Mouse (Mus musculus) heart, embryonic 14.5 days (tissue): ENCODE results near the gene Aif1. TPM values are rescaled to one million over a fixed set of nuclear protein-coding genes. Genes with fewer than 3 reads are reported as not detected.

Experiments
- ATAC-seq: fragments of 200-750 bp; cut with Nextera tagmentation; 2 replicates; pipeline ENCODE4 v1.8.0; 2017; ENCODE audit warnings: low read depth, moderate TSS enrichment; ENCODE audit not compliant: insufficient number of reproducible peaks, insufficient read depth, low FRiP score
- H3K27ac ChIP-seq, 2 experiments: fragments of 200-500 bp in 1 of 2; fragments of 300-500 bp in 1 of 2; sonication (generic) in 1 of 2; replicated peaks in 1 of 2; 2 replicates each; pipeline ENCODE4 v1.5.1; 2012 to 2014; ENCODE audit warnings: low read depth in 2 of 2, low read length in 2 of 2, control low read depth in 1 of 2, mild to moderate bottlenecking in 1 of 2, mixed read lengths in 1 of 2; ENCODE audit not compliant: control insufficient read depth in 1 of 2, insufficient read depth in 1 of 2
- H3K27me3 ChIP-seq: fragments of 300-500 bp; sonication (generic); 2 replicates; pipeline ENCODE4 v1.6.1; 2014; ENCODE audit warnings: mild to moderate bottlenecking, low read length, control low read depth; ENCODE audit not compliant: control insufficient read depth, insufficient read depth
- H3K36me3 ChIP-seq: fragments of 300-500 bp; sonication (generic); 2 replicates; pipeline ENCODE4 v1.6.1; 2014; ENCODE audit warnings: mild to moderate bottlenecking, control low read depth, low read length, mixed read lengths; ENCODE audit not compliant: control insufficient read depth, insufficient read depth
- H3K4me1 ChIP-seq, 2 experiments: fragments of 200-500 bp in 1 of 2; fragments of 300-500 bp in 1 of 2; sonication (generic) in 1 of 2; 2 replicates each; pipeline ENCODE4 v1.6.1; 2012 to 2014; ENCODE audit warnings: low read length in 2 of 2, control low read depth in 1 of 2, mixed read lengths in 1 of 2; ENCODE audit not compliant: control insufficient read depth in 2 of 2, insufficient read depth in 2 of 2
- H3K4me2 ChIP-seq: fragments of 300-500 bp; sonication (generic); 2 replicates; pipeline ENCODE4 v1.6.1; 2014; ENCODE audit warnings: mild to moderate bottlenecking, low read length
- H3K4me3 ChIP-seq, 2 experiments: fragments of 200-500 bp in 1 of 2; fragments of 300-500 bp in 1 of 2; sonication (generic) in 1 of 2; 2 replicates each; pipeline ENCODE4 v1.5.1; 2012 to 2014; ENCODE audit warnings: low read length in 2 of 2, mild to moderate bottlenecking in 2 of 2, control low read depth in 1 of 2, low read depth in 1 of 2, moderate library complexity in 1 of 2; ENCODE audit not compliant: control insufficient read depth in 1 of 2, insufficient read depth in 1 of 2
- H3K9ac ChIP-seq: fragments of 300-500 bp; sonication (generic); 2 replicates; pipeline ENCODE4 v1.6.1; 2014; ENCODE audit warnings: mild to moderate bottlenecking, low read length
- H3K9me3 ChIP-seq: fragments of 300-500 bp; sonication (generic); 2 replicates; pipeline ENCODE4 v1.6.1; 2016; ENCODE audit warnings: low read length, control low read depth; ENCODE audit not compliant: control insufficient read depth
- WGBS: fragments of 180-500 bp; shearing (Covaris S2); extraction: QIAGEN DNeasy Blood & Tissue Kit; methylation state at CpG from one replicate; pipeline ENCODE4 v1.1.7; 2014; 5-methylcytosine and 5-hydroxymethylcytosine counted together
- polyA plus RNA-seq: library from polyadenylated mRNA; unstranded; fragments of >200 nt; fragmentation: Nextera tagmentation; extraction: Ambion mirVana; gene quantifications from 2 replicates; pipeline ENCODE4 v1.2.1, GENCODE M21; 2014

Gene Aif1
- polyA plus RNA-seq, 1 experiment from 2014 or later = 7.4 TPM

DNA sequence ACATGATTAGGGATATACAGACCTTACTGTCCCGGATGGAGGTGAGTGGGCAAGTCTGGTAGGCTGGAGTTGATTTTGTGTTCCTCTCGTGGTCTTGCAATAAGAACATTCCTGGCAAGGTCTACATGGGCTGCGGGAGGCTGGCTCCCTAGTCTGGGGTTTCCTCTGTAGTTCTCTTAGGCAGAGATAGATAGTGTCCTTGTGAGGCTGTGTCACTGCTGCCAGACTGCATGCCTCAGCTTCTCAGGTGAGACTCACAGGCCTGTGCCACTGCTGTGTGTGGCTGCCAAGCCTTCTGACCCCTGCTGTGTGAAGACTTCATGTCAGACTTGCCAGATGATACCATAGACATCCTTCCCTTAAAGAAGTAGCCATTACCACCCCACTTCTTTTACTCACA, 36.6 kb downstream of the Aif1 start:
- Histone ChIP-seq H3K9ac (no peak overlapping the region), H3K4me2 (no peak overlapping the region), H3K27ac (no peak overlapping the region), H3K9me3 (0 out of 2 replicates have a peak, but pooled peaks cover 2% of the 10 kb centered on the region), H3K36me3 (peaks cover 69% of the 10 kb centered on the region), H3K4me1 (peaks cover 4 to 13% of the 10 kb centered on the region in 2 experiments; a peak in 3 of 4 replicates), H3K4me3 (no peak overlapping the region), H3K27me3 (no peaks in the 10 kb centered on the region)
- no peak for ATAC-seq
- 86% methylated on average over 3 of the region's 3 CpGs for WGBS

DNA sequence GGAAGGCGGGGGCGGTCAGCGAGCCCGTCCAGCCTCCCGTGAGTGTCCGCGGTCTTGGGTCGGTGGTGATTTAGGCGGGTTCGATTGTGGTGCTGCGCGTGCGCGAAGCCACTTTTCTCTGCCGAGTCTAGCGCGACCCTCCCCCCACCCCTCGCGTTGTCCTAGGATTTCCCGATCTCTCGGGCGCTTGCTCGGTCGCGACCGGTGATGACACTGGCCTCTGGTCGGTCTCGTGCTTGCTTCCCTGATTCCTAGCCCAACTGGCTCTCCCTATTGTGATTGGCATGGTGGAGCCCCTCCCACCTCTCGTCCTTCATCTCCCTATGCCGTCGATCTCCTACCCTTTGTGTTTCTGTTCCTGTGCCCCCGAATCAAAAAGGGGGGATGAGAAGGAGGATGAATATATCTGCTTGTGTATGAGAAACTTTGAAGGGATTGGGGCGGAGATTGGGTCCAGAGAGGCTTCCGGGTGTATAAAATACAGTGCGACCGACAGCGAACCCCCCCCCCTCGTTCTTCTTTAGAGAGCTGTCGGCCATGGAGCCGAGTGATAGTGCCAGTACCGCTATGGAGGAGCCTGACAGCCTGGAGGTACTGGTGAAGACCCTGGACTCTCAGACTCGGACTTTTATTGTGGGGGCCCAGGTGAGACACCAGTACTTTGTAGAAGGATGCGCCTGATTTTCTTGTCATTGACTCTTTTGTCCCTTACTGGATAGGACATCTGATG, 40.1 kb downstream of the Aif1 start:
- peaks cover 4 to 13% of the 10 kb centered on the region in 2 experiments; a peak in 3 of 4 replicates for H3K4me1 ChIP-seq
- under 1% methylated on average over 43 of the region's 43 CpGs for WGBS
- peak overlapping the region; percentile 87 for H3K9ac ChIP-seq
- peaks cover 34% of the 10 kb centered on the region for H3K36me3 ChIP-seq
- H3K4me2 ChIP-seq = peak overlapping the region; percentile 87
- peak overlapping the region; percentile 96 to 100 for H3K27ac ChIP-seq
- H3K4me3 ChIP-seq = peak overlapping the region; percentile 69 to 96
- no peaks in the 10 kb centered on the region for H3K9me3 ChIP-seq
- peak; percentile 51; the same call in 1 of the 2 replicates for ATAC-seq
- H3K27me3 ChIP-seq = no peaks in the 10 kb centered on the region

DNA sequence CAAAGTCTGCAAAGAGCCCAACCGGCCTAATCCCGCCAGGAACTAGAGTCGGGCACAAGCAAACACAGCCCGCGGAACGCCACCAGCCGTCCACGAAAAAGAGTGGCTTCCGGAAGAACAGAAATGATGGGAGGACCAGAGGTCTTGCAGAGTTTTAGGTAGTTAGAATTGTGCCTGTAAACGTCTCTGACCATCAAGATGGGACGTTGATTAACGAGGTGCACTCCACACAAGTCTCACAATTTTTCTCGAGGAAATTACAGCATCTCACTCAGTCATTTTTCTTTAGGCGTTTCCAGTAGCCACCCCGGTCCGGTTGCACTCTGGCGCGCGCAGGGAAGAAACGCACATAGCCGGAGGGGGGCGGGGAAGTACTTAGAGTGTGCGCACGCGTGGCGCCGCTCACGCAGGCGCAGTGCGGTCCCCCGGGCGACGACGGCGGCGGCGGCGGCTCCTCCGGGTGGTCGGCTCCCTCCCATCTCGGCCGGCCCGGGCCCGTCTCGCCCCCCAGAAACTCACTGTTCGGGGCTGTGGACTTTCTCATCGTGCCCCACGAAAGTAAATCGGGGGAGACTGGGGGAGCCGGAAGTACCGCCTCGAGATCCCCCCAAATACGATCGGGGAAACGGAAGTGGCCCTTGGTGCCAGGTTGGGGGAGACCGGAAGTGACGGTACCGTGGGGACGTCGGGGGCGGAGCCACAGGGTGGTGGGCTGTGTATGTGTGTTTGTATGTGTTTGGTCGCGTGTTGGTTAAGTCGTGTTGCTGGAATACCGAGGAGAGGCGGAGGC, 40.9 kb downstream of the Aif1 start, which contains the start of gene Bag6:
Gene Bag6 (plus strand): TSS at position 378 of the 790 bp plus-strand sequence.
- Histone ChIP-seq H3K27ac (peak within 1 kb of the TSS; percentile 96 to 100), H3K4me3 (peak within 1 kb of the TSS; percentile 69 to 96), H3K27me3 (no peaks in the 10 kb centered on the region), H3K9ac (peak within 1 kb of the TSS; percentile 87), H3K4me1 (peaks cover 4 to 13% of the 10 kb centered on the region in 2 experiments; a peak in 3 of 4 replicates), H3K9me3 (no peaks in the 10 kb centered on the region), H3K36me3 (peaks cover 32% of the 10 kb centered on the region), H3K4me2 (peak within 1 kb of the TSS; percentile 87)
- ATAC-seq = peak; percentile 91
- WGBS = under 1% methylated on average over 65 of the region's 66 CpGs

- peaks cover 4 to 13% of the 10 kb centered on the region in 2 experiments; a peak in 3 of 4 replicates for H3K4me1 ChIP-seq
- H3K36me3 ChIP-seq = peaks cover 29% of the 10 kb centered on the region
- H3K27ac ChIP-seq = no peak overlapping the region
- no peaks in the 10 kb centered on the region for H3K27me3 ChIP-seq
- no peak overlapping the region for H3K4me3 ChIP-seq
- H3K9ac ChIP-seq = no peak overlapping the region
- ATAC-seq = no peak
- 94% methylated on average over 7 of the region's 7 CpGs for WGBS
- H3K4me2 ChIP-seq = no peak overlapping the region
- no peaks in the 10 kb centered on the region for H3K9me3 ChIP-seq
These were observed 42.4 kb downstream of the Aif1 start for GRCm38 (mm10) chr17:35133517-35133916.

- no peak overlapping the region for H3K4me2 ChIP-seq
- H3K9ac ChIP-seq = no peak overlapping the region
- peaks cover 20% of the 10 kb centered on the region for H3K36me3 ChIP-seq
- H3K27me3 ChIP-seq = no peaks in the 10 kb centered on the region
- no peak for ATAC-seq
- H3K4me3 ChIP-seq = no peak overlapping the region
- WGBS = 73% methylated on average over 3 of the region's 3 CpGs
- no peaks in the 10 kb centered on the region for H3K9me3 ChIP-seq
- H3K27ac ChIP-seq = no peak overlapping the region
- peaks cover 6 to 11% of the 10 kb centered on the region in 2 experiments for H3K4me1 ChIP-seq
These were observed 43.7 kb downstream of the Aif1 start for GRCm38 (mm10) chr17:35132174-35132560.

DNA sequence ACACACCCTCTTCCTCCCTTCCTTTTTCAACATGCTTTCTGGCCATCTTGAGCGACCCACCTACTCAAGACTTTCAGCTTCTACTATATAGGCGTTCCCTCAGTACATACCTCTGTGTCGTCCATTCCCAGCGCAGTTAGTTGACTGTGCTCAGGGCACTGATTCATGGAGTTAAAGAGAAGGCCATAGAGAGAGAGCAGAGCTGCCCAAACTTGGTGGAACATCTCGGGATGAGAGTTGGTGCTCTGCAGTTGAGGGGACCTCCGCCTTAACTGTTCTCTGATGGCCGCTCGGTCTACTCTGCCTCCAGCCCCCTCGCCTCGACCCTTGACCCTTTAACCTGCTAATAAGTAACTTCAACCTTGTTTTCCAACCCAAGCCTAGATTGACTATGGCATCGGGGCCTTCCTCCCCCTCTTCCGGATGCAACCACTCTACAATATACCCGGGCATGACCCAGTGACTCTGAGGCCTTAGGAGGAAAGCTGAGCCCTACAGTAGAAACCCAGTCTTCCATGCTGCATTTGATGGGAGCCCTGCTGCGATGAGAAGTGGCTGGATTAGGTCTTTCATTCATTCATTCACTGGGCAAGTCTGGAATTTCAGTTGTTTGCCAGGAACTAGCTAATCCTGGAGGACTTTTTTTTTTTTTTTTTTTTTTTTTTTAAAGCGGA, 44.2 kb downstream of the Aif1 start, which contains the start of gene Apom:
Gene Apom (minus strand): TSS at position 551 of the 674 bp plus-strand sequence.
- Histone ChIP-seq H3K4me3 (no peak within 1 kb of the TSS), H3K4me2 (no peak within 1 kb of the TSS), H3K27me3 (no peaks in the 10 kb centered on the region), H3K36me3 (peaks cover 20% of the 10 kb centered on the region), H3K4me1 (peaks cover 6 to 8% of the 10 kb centered on the region in 2 experiments), H3K9ac (no peak within 1 kb of the TSS), H3K27ac (no peak within 1 kb of the TSS), H3K9me3 (no peaks in the 10 kb centered on the region)
- no peak for ATAC-seq
- WGBS = 82% methylated on average over 15 of the region's 15 CpGs

DNA sequence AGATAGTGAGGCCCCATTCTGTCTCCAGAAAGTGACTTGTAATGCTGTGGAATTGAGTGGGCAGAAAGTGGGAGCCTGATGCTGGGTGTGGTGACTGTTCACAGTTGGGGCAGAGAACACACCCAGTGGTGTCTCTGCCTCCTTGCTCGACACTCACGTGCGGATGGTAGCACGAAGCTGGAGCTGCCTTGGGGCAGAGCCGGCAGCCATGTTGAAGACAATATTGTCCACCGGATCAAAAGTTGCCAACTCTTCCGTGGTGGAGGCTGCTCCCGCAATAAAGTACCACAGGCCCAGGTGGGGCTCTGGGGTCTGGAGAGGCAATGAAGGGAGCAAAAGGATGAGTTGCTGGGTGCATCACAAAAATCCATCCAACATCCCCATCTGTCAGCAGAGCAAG, 44.8 kb downstream of the Aif1 start:
- Histone ChIP-seq H3K4me3 (no peak overlapping the region), H3K36me3 (peaks cover 20% of the 10 kb centered on the region), H3K27me3 (no peaks in the 10 kb centered on the region), H3K27ac (no peak overlapping the region), H3K4me2 (no peak overlapping the region), H3K9ac (no peak overlapping the region), H3K9me3 (no peaks in the 10 kb centered on the region), H3K4me1 (peaks cover 0 to 7% of the 10 kb centered on the region in 2 experiments)
- no peak for ATAC-seq
- 82% methylated on average over 8 of the region's 8 CpGs for WGBS
